Mouse (Mus musculus): ENCODE results near the gene Stat1. TPM values are rescaled to one million over a fixed set of nuclear protein-coding genes. Genes with fewer than 3 reads are reported as not detected.

Stat1 gene
- polyA plus RNA-seq, 1 experiment, result 9.0 TPM

- DNase-seq (ENCODE audit: low read depth), result peak; percentile 90
- TF ChIP-seq CTCF (IDR thresholded peaks at IDR 0.05; ENCODE audit: borderline replicate concordance, extremely low read depth, insufficient read depth, insufficient read length) (no peak), POLR2A (IDR thresholded peaks at IDR 0.05; ENCODE audit: borderline replicate concordance, extremely low read depth, insufficient read depth, insufficient read length, poor library complexity, severe bottlenecking) (no peak)
Observed at GRCm38 (mm10) chr1:52149934-52150346, 30.7 kb downstream of the Stat1 start.

- peak; percentile 16 for DNase-seq (ENCODE audit: low read depth)
- TF ChIP-seq POLR2A (IDR thresholded peaks at IDR 0.05; ENCODE audit: borderline replicate concordance, extremely low read depth, insufficient read depth, insufficient read length, poor library complexity, severe bottlenecking) (no peak), CTCF (IDR thresholded peaks at IDR 0.05; ENCODE audit: borderline replicate concordance, extremely low read depth, insufficient read depth, insufficient read length) (no peak)
Observed at GRCm38 (mm10) chr1:52150676-52151075, 31.4 kb downstream of the Stat1 start.

- no peak for TF ChIP-seq CTCF (IDR thresholded peaks at IDR 0.05; ENCODE audit: borderline replicate concordance, extremely low read depth, insufficient read depth, insufficient read length)
- no peak for TF ChIP-seq POLR2A (IDR thresholded peaks at IDR 0.05; ENCODE audit: borderline replicate concordance, extremely low read depth, insufficient read depth, insufficient read length, poor library complexity, severe bottlenecking)
- DNase-seq (ENCODE audit: low read depth), result no peak
Observed at GRCm38 (mm10) chr1:52151166-52151565, 31.9 kb downstream of the Stat1 start.

- no peak for DNase-seq (ENCODE audit: low read depth)
- TF ChIP-seq POLR2A (IDR thresholded peaks at IDR 0.05; ENCODE audit: borderline replicate concordance, extremely low read depth, insufficient read depth, insufficient read length, poor library complexity, severe bottlenecking), result no peak
- no peak for TF ChIP-seq CTCF (IDR thresholded peaks at IDR 0.05; ENCODE audit: borderline replicate concordance, extremely low read depth, insufficient read depth, insufficient read length)
Observed at GRCm38 (mm10) chr1:52152369-52152768, 33.1 kb downstream of the Stat1 start.

GRCm38 (mm10) chr1:52152936-52153335 lies 33.7 kb downstream of the Stat1 start:
- TF ChIP-seq POLR2A (IDR thresholded peaks at IDR 0.05; ENCODE audit: borderline replicate concordance, extremely low read depth, insufficient read depth, insufficient read length, poor library complexity, severe bottlenecking) (no peak), CTCF (IDR thresholded peaks at IDR 0.05; ENCODE audit: borderline replicate concordance, extremely low read depth, insufficient read depth, insufficient read length) (no peak)
- no peak for DNase-seq (ENCODE audit: low read depth)

- no peak for DNase-seq (ENCODE audit: low read depth)
- no peak for TF ChIP-seq POLR2A (IDR thresholded peaks at IDR 0.05; ENCODE audit: borderline replicate concordance, extremely low read depth, insufficient read depth, insufficient read length, poor library complexity, severe bottlenecking)
- TF ChIP-seq CTCF (IDR thresholded peaks at IDR 0.05; ENCODE audit: borderline replicate concordance, extremely low read depth, insufficient read depth, insufficient read length), result no peak
Observed at GRCm38 (mm10) chr1:52154890-52155289, 35.6 kb downstream of the Stat1 start.

- TF ChIP-seq POLR2A (IDR thresholded peaks at IDR 0.05; ENCODE audit: borderline replicate concordance, extremely low read depth, insufficient read depth, insufficient read length, poor library complexity, severe bottlenecking), result no peak
- TF ChIP-seq CTCF (IDR thresholded peaks at IDR 0.05; ENCODE audit: borderline replicate concordance, extremely low read depth, insufficient read depth, insufficient read length), result no peak
- DNase-seq (ENCODE audit: low read depth), result no peak
Observed at GRCm38 (mm10) chr1:52156351-52156750, 37.1 kb downstream of the Stat1 start.

- TF ChIP-seq CTCF (IDR thresholded peaks at IDR 0.05; ENCODE audit: borderline replicate concordance, extremely low read depth, insufficient read depth, insufficient read length), result no peak
Observed at GRCm38 (mm10) chr1:52158040-52158439, 38.8 kb downstream of the Stat1 start.

GRCm38 (mm10) chr1:52158490-52159381 lies 39.5 kb downstream of the Stat1 start:
- no peak for DNase-seq (ENCODE audit: low read depth)
- TF ChIP-seq CTCF (IDR thresholded peaks at IDR 0.05; ENCODE audit: borderline replicate concordance, extremely low read depth, insufficient read depth, insufficient read length), result no peak
- no peak for TF ChIP-seq POLR2A (IDR thresholded peaks at IDR 0.05; ENCODE audit: borderline replicate concordance, extremely low read depth, insufficient read depth, insufficient read length, poor library complexity, severe bottlenecking)

More at GRCm38 (mm10) chr1:52158040-52158439, 38.8 kb downstream of the Stat1 start:
- DNase-seq (ENCODE audit: low read depth), result no peak

- TF ChIP-seq CTCF (IDR thresholded peaks at IDR 0.05; ENCODE audit: borderline replicate concordance, extremely low read depth, insufficient read depth, insufficient read length) (no peak), POLR2A (IDR thresholded peaks at IDR 0.05; ENCODE audit: borderline replicate concordance, extremely low read depth, insufficient read depth, insufficient read length, poor library complexity, severe bottlenecking) (no peak)
- no peak for DNase-seq (ENCODE audit: low read depth)
Observed at GRCm38 (mm10) chr1:52161151-52161550, 41.9 kb downstream of the Stat1 start.

GRCm38 (mm10) chr1:52163707-52164457 lies 44.6 kb downstream of the Stat1 start:
- TF ChIP-seq POLR2A (IDR thresholded peaks at IDR 0.05; ENCODE audit: borderline replicate concordance, extremely low read depth, insufficient read depth, insufficient read length, poor library complexity, severe bottlenecking) (no peak), CTCF (IDR thresholded peaks at IDR 0.05; ENCODE audit: borderline replicate concordance, extremely low read depth, insufficient read depth, insufficient read length) (no peak)
- no peak for DNase-seq (ENCODE audit: low read depth)

Measured in brain, embryonic 14.5 days (tissue).